Mouse (Mus musculus): ENCODE results near the gene Naga. TPM values are rescaled to one million over a fixed set of nuclear protein-coding genes. Genes with fewer than 3 reads are reported as not detected.
A peak's percentile ranks its signal among the peaks of the same experiment; 100 is the strongest.

The Naga gene
- polyA plus RNA-seq, 1 experiment = 196 TPM

DNA sequence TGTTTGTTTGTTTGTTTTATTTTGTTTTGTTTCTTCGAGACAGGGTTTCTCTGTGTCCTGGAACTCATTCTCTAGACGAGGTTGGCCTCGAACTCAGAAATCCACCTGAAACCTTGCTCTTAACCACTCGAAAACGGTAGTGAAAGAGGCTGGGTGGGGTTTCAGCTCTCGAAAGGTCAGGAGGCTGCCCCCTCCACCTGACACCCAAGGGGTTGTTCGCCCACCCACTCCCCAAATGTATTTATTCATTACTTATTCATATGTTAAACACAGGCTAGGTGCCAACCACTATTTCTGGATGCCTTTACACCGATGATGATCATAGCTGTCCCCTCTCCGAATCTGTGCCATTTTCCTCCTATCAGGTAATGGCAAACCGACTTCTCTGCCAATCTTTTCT, 425 bp upstream of the Naga start:
- Histone ChIP-seq H3K4me1 (ENCODE audit: control insufficient read depth, insufficient read depth, insufficient read length, low read length) (peaks cover 19% of the 10 kb centered on the region), H3K27me3 (ENCODE audit: control insufficient read depth, insufficient read depth, low read length) (0 out of 2 replicates have a peak, but pooled peaks cover 3% of the 10 kb centered on the region), H3K4me3 (ENCODE audit: low read depth, low read length) (peak overlapping the region; percentile 71), H3K27ac (ENCODE audit: insufficient read depth, low read depth, low read length) (no peak overlapping the region), H3K36me3 (ENCODE audit: control insufficient read depth, insufficient read depth, low read length) (peaks cover 26% of the 10 kb centered on the region)
- TF ChIP-seq POLR2A (IDR thresholded peaks at IDR 0.05; ENCODE audit: low read depth, low read length) (no peak), CTCF (IDR thresholded peaks at IDR 0.05; ENCODE audit: extremely low read depth, insufficient read length, insufficient replicate concordance, low read depth, low read length) (no peak)
- WGBS = 46% methylated on average over 10 of the region's 10 CpGs

DNA sequence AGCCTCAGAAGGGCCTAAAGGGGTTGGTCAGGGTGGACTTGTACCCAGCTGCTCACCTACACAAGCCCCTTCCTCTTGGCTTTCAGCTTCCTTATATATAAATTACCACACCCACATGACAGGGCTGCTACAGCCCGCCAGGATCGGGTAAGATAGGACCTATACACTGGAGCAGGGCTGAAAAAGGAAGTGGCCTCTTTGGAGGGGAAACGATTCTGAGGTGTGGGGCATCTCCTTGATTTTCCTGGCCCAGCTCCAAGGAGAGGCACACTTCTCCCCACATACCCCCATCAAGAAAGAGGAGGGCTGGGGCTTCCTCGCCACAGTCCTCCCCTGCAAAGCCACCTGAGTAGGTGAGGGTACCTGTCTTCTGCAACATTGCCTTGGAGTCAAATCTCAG, 850 bp downstream of the Naga start:
- peaks cover 19% of the 10 kb centered on the region for H3K4me1 ChIP-seq (ENCODE audit: control insufficient read depth, insufficient read depth, insufficient read length, low read length)
- 0 out of 2 replicates have a peak, but pooled peaks cover 3% of the 10 kb centered on the region for H3K27me3 ChIP-seq (ENCODE audit: control insufficient read depth, insufficient read depth, low read length)
- 0 out of 2 replicates have a peak overlapping the region, but pooled peaks have one; percentile 39 for H3K27ac ChIP-seq (ENCODE audit: insufficient read depth, low read depth, low read length)
- H3K36me3 ChIP-seq (ENCODE audit: control insufficient read depth, insufficient read depth, low read length) = peaks cover 30% of the 10 kb centered on the region
- no peak for TF ChIP-seq CTCF (IDR thresholded peaks at IDR 0.05; ENCODE audit: extremely low read depth, insufficient read length, insufficient replicate concordance, low read depth, low read length)
- no peak for TF ChIP-seq POLR2A (IDR thresholded peaks at IDR 0.05; ENCODE audit: low read depth, low read length)
- peak overlapping the region; percentile 71 for H3K4me3 ChIP-seq (ENCODE audit: low read depth, low read length)
- WGBS = 6% methylated on average over 4 of the region's 4 CpGs

DNA sequence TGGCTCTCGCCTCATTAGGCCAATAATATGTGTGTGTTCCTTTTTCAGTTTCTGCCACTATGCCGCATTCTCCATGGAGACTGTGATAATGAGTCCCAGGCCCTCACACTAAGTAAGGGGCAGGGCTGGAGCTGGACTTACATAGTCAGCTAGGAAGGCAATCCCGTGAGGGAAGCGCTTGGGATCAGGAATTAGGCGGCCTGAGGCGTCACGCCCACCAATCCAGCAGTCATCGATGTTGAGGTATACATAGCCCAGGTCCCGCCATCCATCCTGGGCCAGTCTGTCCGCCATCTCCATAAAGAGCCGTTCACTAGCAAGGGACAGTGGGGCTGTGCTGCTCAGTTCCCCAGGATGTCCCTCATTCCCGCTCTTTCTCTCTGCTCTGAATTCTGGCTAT, 2.1 kb downstream of the Naga start:
- WGBS = 92% methylated on average over 12 of the region's 12 CpGs
- 0 out of 2 replicates have a peak, but pooled peaks cover 3% of the 10 kb centered on the region for H3K27me3 ChIP-seq (ENCODE audit: control insufficient read depth, insufficient read depth, low read length)
- H3K4me1 ChIP-seq (ENCODE audit: control insufficient read depth, insufficient read depth, insufficient read length, low read length) = peaks cover 19% of the 10 kb centered on the region
- H3K36me3 ChIP-seq (ENCODE audit: control insufficient read depth, insufficient read depth, low read length) = peaks cover 39% of the 10 kb centered on the region
- no peak overlapping the region for H3K4me3 ChIP-seq (ENCODE audit: low read depth, low read length)
- no peak overlapping the region for H3K27ac ChIP-seq (ENCODE audit: insufficient read depth, low read depth, low read length)
- no peak for TF ChIP-seq CTCF (IDR thresholded peaks at IDR 0.05; ENCODE audit: extremely low read depth, insufficient read length, insufficient replicate concordance, low read depth, low read length)
- TF ChIP-seq POLR2A (IDR thresholded peaks at IDR 0.05; ENCODE audit: low read depth, low read length) = no peak

DNA sequence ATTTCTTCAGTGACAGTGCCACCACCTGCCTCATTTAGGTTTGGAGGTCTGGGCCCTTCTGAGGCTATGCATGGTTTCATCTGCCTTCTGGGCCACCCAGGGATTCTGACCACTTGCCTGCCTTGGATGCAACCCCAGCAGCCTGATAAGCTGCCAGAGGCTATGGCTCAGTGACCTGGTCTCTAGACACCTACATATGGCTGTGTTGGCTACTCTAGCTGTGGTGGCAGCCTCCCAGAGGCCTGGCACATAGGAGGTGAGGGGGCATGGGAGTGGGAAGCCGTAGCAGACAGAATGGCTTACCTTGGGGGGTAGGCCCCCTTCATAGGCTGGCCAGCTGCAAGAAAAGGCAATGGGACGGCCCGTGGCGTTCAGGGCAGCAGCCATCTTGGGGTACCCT, 3.5 kb downstream of the Naga start:
- TF ChIP-seq POLR2A (IDR thresholded peaks at IDR 0.05; ENCODE audit: low read depth, low read length) = no peak
- no peak for TF ChIP-seq CTCF (IDR thresholded peaks at IDR 0.05; ENCODE audit: extremely low read depth, insufficient read length, insufficient replicate concordance, low read depth, low read length)
- H3K36me3 ChIP-seq (ENCODE audit: control insufficient read depth, insufficient read depth, low read length) = peaks cover 50% of the 10 kb centered on the region
- peaks cover 9% of the 10 kb centered on the region; the same call in 1 of the 2 replicates for H3K4me1 ChIP-seq (ENCODE audit: control insufficient read depth, insufficient read depth, insufficient read length, low read length)
- no peak overlapping the region for H3K4me3 ChIP-seq (ENCODE audit: low read depth, low read length)
- no peaks in the 10 kb centered on the region for H3K27me3 ChIP-seq (ENCODE audit: control insufficient read depth, insufficient read depth, low read length)
- 97% methylated on average over 4 of the region's 4 CpGs for WGBS
- no peak overlapping the region for H3K27ac ChIP-seq (ENCODE audit: insufficient read depth, low read depth, low read length)

DNA sequence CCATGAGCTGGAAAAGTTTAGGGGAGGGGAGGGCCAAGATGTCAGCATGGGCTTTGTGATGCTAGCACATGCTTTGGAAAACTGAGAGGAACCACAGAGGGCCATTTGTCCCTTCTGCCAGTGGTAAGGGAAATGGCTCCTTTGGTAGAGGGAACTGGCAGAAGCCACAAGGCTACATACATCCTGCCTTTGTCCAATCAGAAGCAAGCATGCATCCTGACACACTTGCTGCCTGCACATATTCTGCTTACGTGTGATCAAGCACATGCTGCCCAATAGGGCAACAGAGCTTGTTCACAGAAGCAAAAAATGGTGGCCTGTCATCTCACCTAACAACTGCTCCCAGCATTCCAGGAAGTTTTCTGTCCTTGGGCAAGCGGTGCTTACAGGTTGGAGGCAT, 13.3 kb downstream of the Naga start:
- Histone ChIP-seq H3K36me3 (ENCODE audit: control insufficient read depth, insufficient read depth, low read length) (peaks cover 8% of the 10 kb centered on the region), H3K27me3 (ENCODE audit: control insufficient read depth, insufficient read depth, low read length) (no peaks in the 10 kb centered on the region), H3K27ac (ENCODE audit: insufficient read depth, low read depth, low read length) (no peak overlapping the region), H3K4me1 (ENCODE audit: control insufficient read depth, insufficient read depth, insufficient read length, low read length) (no peaks in the 10 kb centered on the region; the same call in 1 of the 2 replicates), H3K4me3 (ENCODE audit: low read depth, low read length) (no peak overlapping the region)
- 65% methylated on average over 2 of the region's 2 CpGs for WGBS
- TF ChIP-seq POLR2A (IDR thresholded peaks at IDR 0.05; ENCODE audit: low read depth, low read length) (no peak), CTCF (IDR thresholded peaks at IDR 0.05; ENCODE audit: extremely low read depth, insufficient read length, insufficient replicate concordance, low read depth, low read length) (no peak)

DNA sequence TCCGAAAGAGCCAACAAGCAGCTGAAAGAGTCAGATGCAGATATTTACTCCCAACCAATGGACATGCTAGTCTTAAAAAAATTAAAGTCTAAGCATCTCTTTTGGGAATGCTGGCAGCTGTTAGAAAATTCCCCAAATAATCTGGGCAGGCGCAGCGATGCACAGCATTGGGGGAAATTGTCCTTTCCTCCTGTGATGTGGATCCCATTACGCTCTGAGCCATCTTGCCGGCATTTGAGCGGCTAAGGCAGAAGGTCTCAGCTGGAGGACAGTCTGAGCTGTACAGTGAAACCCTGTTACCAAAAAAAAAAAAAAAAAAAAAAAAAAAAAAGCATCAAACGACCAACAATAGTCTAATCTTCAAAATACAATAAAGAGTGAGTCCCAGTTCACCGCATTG, 16.5 kb downstream of the Naga start:
- WGBS = 72% methylated on average over 8 of the region's 8 CpGs
- no peak for TF ChIP-seq POLR2A (IDR thresholded peaks at IDR 0.05; ENCODE audit: low read depth, low read length)
- TF ChIP-seq CTCF (IDR thresholded peaks at IDR 0.05; ENCODE audit: extremely low read depth, insufficient read length, insufficient replicate concordance, low read depth, low read length) = no peak
- no peak overlapping the region for H3K4me3 ChIP-seq (ENCODE audit: low read depth, low read length)

DNA sequence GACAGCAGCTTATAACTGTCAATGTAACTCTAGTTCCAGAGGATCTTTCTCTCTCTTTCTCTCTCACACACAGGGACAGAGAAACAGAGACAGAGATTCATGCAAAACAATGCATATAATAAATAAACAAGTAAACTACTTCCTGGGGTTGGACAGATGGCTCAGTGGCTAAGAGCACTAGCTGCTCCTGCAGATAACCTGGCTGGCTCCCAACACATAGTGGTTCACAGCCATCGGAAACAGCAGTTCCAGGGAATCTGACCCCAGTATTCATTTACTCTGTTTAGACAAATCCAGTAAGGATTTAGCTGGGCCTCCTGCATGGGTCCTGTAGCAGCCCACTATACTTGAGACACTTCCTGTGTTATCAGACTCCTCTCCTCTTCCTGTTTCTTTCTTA, 19.1 kb downstream of the Naga start:
- H3K27ac ChIP-seq (ENCODE audit: insufficient read depth, low read depth, low read length) = no peak overlapping the region
- TF ChIP-seq POLR2A (IDR thresholded peaks at IDR 0.05; ENCODE audit: low read depth, low read length) (no peak), CTCF (IDR thresholded peaks at IDR 0.05; ENCODE audit: extremely low read depth, insufficient read length, insufficient replicate concordance, low read depth, low read length) (no peak)
- WGBS = 29% methylated on average over 1 of the region's 1 CpGs

More for the DNA sequence above, 16.5 kb downstream of the Naga start:
- no peaks in the 10 kb centered on the region; the same call in 1 of the 2 replicates for H3K4me1 ChIP-seq (ENCODE audit: control insufficient read depth, insufficient read depth, insufficient read length, low read length)
- no peaks in the 10 kb centered on the region for H3K27me3 ChIP-seq (ENCODE audit: control insufficient read depth, insufficient read depth, low read length)
- H3K36me3 ChIP-seq (ENCODE audit: control insufficient read depth, insufficient read depth, low read length) = no peaks in the 10 kb centered on the region
- H3K27ac ChIP-seq (ENCODE audit: insufficient read depth, low read depth, low read length) = no peak overlapping the region

More for the DNA sequence above, 19.1 kb downstream of the Naga start:
- H3K36me3 ChIP-seq (ENCODE audit: control insufficient read depth, insufficient read depth, low read length) = no peaks in the 10 kb centered on the region
- no peaks in the 10 kb centered on the region for H3K27me3 ChIP-seq (ENCODE audit: control insufficient read depth, insufficient read depth, low read length)
- H3K4me3 ChIP-seq (ENCODE audit: low read depth, low read length) = no peak overlapping the region
- H3K4me1 ChIP-seq (ENCODE audit: control insufficient read depth, insufficient read depth, insufficient read length, low read length) = no peaks in the 10 kb centered on the region; the same call in 1 of the 2 replicates
